Mouse (Mus musculus): ENCODE data around the gene Smpdl3a. TPM values are rescaled to one million over a fixed set of nuclear protein-coding genes. Genes with fewer than 3 reads are reported as not detected.

Smpdl3a gene
- under 1 TPM; 0.01 to 0.66 TPM for polyA plus RNA-seq (2012; fragmentation: generic; extraction: Trizol)

DNA sequence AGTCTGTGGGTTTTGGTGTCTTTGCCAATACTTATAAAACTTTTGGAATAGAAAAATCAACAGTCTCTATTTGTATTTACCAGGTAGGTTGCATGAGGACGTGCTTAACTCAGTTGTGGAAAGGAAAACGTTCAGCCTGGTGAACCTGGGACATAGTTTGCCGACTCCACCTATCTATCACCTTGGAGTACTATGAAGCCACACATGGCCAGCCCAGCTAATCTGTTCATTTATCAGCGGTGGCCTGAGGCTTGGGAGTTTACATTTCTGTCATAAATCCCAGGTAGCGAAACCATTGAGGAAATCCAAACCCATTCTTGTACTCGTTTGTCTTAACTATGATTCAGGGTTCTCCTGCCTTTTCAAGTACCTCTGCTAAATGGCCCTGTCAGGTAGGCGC, at the start of gene Smpdl3a:
Gene Smpdl3a (plus strand): TSS at position 318 of the 400 bp plus-strand sequence.

GRCm38 (mm10) chr10:57784876-57785150, 9.3 kb upstream of the Smpdl3a start, which contains the start of gene Fabp7:
TSS of gene Fabp7 (plus strand) at chr10:57784881.

Other genes starting within 250 kb of the Smpdl3a start
- gene Pkib, start 162.4 kb upstream of the Smpdl3a start, polyA plus RNA-seq (2012; fragmentation: generic; extraction: Trizol) = not detected
- not detected for gene Fabp7, start 9.5 kb upstream of the Smpdl3a start, polyA plus RNA-seq (2012; fragmentation: generic; extraction: Trizol)